Mouse (Mus musculus) thymus, postnatal 14 days (tissue): ENCODE results near the gene Taf1a.
"Not testable (repeated sequence)": the region's sequence is repeated elsewhere in the genome, so short reads cannot be mapped to it uniquely, and the experiment has no call there.

ENCODE experiments used
- DNase-seq: peaks from one replicate; pipeline ENCODE4 v3.0.0; 2021

The Taf1a gene

DNA sequence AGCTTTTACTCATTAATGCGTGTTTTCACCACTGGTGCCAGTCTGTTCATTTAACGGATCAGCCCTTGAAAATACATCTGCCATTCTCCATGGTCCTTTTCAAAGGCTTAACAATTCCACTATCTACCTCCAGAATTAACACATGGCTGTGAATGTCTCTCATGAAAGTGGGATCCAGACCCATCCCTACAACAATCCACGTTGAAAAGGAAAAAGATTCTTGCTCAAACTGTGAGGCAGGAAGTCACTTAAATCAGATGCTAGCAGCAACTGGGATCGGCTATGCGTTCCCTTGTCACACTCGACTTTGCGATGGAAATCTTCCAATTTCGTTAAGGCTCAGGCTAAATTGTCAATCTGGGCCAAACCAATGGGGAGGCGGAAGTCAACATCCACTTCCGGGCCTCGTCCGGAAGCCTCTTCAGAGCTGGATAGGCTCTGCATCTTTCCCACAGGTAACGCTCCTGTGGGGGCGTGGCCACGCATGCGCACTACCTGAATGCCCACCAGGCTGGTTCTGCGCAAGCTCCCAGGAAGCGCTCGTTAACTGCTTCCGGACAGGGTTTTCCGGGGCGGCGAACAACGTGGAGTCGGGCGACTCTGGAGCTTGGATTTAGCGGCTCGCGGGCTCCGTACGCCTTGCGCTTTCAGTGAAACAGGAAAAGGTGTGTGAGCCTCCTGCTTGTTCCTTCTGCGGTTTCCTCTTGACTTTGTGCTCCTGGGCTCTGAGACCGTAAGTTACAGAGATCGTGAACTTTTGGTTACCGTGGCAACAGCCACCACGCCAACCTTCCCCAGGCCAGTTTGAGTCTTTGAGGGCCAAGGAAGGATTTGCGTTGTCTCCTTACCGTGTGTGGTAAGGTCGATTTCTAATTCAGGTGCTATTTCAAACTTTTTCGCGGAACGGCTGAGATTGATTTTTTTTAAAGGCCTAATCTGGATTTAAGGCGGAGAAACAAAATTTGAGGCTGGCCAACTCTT is at the start of gene Taf1a:
TSS of gene Taf1a (plus strand) at position 556 of the 981 bp plus-strand sequence.
- DNase-seq = peak; percentile 94

DNA sequence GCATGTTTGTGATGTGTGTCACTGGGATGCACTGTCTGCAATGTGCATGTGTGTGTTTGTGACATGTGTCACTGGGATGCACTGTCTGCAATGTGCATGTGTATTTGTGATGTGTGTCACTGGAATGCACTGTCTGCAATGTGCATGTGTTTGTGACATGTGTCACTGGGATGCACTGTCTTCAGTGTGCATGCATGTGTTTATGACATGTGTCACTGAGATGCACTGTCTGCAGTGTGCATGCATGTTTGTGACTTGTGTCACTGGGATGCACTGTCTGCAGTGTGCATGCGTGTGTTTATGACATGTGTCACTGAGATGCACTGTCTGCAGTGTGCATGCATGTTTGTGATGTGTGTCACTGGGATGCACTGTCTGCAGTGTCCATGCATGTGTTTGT is 45.9 kb upstream of the Taf1a start:
- not testable (repeated sequence) for DNase-seq

DNA sequence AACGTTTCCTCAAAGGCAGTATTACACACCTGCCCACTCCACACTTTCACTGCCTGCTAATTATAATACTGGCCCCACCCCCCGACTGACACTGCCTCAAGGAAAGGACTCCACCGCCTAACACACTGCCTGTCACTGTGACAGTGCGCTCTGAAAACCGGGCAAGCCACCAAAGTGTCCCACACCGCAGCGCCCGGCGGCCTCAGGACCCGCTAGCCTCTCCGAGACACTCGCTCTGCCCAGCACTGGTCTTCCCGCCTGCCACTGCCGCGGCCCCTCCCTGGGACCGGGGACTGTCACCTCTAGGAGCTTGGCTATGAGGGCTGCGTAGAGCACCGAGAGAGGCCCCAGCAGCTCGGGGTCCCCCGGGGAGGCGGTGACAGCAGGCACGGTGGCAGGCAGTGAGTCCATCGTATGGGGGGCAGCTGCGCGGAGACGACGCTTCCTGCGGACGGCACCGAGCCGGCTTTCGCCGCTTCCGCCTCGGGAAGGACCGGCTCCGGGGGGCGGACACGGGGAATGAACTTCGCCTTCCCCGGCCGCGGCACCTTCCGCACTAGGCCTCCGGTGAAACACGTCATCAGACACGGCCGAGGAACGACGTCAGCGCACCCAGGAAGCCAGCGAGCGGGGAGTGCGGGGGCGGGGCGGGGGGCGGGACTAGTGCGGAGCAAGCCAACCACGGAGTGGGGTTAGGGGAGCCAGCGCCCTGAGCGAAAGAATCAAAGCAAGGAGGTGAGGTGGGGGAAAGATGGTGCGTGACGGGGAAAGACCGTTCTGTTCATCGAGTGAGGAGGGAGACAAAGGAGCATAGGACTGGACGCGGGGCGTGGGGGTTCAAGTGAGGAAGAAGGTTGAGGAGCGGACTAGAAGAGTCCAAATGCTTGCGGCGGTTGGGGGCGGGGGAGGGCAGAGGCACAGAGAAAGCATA is 43.6 kb upstream of the Taf1a start:
- peak; percentile 93 for DNase-seq

DNA sequence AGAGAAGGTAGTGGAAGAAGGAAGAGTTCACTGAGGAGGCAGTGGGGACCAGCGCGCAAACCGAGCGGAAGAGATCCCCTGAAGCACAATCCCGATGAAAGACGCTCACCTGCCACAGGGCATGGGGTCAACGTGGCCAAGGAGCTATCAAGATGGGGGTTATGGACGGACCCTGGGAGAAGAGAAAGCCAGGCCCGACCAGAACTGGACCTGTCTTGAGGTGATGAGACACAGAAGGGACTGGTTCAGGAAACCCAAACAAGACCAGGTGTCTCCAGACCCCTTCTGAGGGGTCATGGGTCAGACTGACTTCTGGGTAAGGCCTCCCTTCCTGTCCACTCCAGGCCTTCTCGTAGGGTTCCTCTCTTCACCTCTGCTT is 43.0 kb upstream of the Taf1a start:
- no peak for DNase-seq

DNA sequence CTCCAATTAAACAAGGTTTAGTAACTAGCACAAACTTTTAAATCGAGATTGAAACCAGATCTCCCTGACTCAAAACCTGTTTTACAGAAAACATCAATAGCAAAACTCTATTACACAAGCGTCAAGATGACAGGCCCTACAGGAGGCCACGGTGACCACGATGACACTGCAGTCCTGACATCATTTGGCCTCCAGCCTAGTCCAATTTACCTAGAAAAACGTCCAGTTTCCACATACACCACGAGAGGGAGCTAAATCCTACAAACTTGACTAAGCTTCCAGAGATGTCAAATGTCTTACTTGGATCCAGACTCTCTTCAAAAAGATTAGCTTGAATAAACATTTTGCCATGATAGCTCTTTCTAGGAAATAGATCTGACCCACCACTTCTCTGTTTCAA is 38.9 kb upstream of the Taf1a start:
- DNase-seq = peak; percentile 57

DNA sequence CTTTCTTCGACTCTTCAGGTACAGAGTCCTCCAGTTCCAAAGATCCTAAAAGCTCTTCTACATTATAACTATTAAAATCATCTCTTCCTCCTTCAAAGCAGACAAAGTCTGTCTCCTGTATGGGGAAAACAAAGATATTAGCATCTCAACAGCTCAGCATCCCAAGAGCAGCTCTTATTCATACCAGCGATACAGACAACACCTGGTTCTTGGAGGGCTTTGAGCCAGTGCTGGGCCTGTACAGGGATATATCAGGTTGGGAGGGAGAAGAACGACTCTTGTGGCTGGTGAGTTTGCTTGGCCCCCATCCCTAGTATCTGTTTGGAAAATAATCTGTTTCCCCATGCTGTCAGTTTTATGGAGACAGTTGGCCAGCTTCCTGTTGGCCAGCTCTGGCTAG is 29.9 kb upstream of the Taf1a start:
- DNase-seq = no peak

DNA sequence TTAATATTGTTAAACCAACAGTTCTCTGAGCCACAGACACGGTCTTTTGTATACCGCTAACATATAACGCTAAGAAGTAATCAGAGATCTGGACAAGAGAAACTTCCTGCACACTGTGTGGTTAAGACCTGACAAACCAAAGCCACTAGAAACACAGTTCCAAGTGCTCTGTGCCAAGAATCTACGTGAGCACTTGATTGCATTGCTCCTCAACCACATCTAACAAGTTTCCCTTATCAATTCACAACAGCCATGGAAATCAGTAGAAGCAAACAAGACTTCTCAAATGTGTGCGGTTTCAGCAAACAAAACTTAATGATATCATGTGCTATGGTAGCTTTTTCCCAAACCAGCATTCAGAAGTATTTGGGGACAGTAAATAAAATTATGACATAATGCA is 26.5 kb upstream of the Taf1a start:
- DNase-seq = no peak

DNA sequence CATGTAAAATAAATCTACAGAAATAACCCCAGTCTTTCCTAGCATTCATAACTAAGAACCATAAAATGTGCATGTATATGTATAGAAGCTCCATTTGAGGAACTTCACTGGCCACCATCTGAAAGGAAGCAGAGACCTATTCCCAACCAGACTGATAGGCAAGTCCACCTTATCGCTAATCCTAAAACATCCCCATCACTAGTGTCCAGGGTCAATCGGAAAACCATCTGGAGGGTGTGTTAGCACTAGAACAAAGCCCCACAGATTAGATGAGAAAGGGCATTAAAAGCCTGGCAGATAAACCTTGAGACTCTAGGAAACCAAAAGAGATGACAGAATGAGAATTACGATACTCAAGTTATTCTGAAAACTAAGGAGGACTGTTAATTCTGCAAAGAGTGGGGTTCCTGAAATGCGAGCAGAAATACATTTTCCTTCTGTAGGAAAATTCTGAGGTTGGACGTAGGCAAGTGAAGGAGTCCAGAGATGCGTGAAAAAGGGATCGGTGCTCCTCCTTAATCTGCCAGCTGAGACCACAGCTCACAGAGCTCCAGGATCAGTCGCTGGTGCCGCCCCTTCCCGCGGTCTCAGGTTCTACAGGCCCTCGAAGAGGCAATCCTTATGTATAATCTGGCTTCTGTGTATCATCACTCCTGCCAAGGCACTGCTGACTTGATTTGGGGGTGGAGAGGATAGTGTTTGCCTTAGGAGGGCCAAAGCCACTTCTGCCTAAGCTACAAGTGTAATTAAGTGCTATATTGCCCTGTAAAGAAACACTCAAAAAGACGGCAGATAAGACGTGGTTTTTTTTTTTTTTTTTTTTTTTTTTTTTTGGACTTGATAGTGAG is 25.8 kb upstream of the Taf1a start:
- DNase-seq = no peak

DNA sequence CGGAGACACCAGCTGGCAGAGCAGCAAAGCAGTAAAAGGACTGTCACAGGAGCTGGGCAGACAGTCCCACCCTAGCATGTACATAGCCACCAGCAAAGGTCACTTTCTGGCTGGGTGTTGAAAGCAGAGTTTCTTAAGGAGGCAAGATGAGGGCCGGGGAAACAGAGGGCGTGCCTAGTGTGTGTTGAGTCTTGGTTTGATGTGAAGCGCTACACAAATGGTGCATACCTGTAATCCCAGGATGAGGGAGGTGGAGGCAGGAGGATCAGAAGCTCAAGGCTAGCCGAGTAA is 25.3 kb upstream of the Taf1a start:
- no peak for DNase-seq

DNA sequence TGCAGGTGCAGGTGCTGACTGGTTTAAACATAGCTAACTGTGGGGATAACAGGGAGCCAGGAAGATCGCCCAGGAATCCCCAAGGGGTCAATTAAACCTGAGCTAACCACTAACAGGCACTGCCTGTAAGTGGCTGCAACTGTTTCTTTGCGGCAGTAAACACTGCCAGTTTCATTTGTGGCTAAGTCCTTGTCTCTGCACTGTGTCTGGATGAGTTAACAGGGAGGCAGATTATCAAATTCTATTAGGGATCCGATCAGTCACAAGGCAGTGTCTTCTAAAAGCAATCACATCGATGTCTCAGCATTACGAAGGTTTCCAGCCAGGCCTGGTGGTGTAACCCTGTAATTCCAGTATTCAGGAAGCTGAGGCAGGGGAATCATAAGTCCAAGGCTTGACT is 22.4 kb upstream of the Taf1a start:
- DNase-seq = no peak

DNA sequence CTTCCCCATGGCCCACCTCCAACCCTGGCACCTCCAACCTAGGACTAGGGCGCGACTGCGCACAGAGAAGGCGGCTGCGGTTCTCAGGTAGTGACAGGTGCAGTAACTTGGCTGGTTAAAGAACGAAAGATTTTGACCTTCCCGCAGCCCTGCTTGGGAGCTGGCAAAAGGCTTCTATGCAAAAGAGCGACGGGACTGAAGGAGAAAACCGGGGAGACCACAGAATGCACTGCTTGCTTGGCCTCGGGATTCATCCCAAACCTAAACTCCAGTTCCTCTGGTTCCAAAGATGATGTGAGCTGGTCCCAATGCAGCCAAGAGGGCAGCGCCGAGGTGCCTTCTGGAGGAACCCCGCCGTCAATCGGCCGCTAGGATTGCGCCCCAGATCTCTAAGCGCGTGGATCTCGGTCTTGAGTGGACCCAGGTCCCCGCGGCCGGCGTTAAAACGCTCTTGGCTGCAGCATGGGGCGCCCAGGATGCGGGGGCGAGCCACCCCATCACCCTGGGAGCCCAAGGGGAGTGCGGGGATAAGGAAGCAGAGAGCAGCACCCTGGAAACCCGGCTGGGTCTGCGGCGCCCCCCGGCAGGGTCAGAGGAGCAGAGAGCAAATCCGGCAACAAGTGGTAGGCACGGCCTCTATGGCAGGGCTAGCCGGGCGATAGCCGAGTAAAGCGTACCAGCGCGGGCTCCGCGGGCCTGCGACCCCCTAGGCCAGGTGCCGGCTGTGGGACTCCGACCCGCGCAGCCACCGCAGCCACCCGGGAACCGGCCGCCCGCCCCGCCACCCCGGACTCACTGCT is 20.0 kb upstream of the Taf1a start:
- DNase-seq = no peak

DNA sequence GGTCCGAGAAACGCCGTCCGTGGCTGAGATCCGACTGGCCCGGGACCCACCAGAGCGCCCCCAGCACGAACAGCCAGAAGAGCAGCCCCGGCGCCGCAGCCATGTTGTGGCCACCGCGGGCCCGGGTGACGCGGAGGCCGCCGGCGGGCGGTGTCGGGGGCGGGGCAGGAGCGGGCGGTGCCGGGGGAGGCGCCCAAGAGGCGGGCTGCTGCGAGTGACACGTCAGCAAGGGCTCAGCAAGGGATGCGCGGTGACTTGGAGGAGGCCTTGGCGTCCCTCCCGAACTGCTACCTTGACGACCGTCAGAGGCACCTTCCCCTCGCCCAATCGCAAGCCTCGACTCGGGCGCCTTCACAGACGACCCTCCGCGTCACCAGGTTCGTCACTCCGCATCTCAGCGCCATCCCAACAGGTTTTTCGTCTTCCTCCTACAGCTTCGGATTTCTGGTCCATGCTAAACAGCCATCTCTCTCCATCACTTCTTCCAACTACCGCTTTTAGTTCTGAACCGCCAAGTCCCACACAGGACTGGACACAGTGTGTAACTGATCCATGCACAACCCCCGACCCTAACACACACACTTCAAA is 19.3 kb upstream of the Taf1a start, which contains the start of gene Mia3:
TSS of gene Mia3 (minus strand) at position 127 of the 588 bp plus-strand sequence.
- peak; percentile 97 for DNase-seq

DNA sequence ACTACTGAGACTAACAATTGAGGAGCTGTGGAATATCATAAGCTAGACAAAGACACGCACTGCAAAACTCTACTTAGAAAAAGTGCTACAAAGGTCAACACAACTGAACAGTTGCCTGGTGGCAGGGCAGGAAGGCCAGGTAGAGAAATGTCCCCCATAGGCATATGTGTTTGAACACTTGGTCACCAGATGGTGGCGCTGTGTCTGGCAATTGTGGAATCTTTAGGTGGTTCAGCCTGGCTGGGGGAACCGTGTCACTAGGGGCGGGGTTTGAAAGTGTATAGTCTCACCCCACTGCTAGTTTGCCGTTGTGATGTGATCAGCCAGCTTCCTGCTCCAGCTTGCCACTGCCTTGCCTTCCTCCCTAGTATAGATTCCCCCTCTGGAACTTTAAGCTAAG is 14.1 kb upstream of the Taf1a start:
- no peak for DNase-seq

DNA sequence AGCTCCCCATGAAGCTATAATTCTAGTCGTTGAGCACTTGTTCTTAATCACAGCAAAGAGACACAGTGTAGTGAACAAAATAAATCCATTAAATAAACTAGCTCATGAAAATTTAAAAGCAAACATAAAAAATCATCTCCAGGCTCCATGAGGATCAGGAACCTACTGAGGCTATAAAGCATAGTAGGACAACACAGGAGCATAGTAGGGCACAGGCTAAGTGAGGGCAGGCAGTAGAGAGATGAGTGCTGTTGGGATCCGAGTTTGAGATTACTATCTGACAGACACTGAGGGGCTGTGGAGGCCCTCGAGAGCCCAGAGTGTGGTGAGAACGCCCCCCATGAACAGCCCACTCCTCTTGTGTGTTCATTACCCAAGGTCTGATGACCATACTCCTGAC is 11.7 kb upstream of the Taf1a start:
- DNase-seq = no peak

DNA sequence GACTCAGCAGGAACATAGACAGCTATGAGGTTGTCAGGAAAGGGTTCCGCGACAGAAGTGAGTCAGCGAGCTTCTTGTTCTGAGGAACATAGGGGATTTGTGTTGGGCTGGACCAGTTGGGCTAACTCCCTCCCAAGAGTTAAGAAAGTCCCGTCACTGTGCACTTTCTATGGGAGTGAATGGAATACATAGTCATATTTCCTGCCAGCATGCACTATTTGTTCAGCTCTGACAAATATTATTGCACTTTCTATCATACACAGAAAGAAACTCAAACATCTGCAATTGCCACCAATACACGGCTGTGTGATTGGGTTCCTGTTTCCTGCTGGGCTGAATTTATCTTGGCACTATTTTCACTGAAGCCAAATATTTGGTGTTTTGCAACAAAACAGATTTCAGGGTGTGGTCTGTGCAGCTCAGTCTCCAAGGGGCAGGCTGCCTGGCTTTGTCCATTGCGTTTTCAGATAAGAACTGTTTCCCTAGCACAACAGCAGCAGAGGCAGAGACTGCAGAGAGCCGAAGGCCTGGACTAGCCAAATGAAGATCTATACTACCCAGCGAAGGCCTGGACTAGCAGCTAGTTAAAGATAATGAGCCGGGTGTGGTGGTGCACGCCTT is 10.3 kb upstream of the Taf1a start:
- no peak for DNase-seq

DNA sequence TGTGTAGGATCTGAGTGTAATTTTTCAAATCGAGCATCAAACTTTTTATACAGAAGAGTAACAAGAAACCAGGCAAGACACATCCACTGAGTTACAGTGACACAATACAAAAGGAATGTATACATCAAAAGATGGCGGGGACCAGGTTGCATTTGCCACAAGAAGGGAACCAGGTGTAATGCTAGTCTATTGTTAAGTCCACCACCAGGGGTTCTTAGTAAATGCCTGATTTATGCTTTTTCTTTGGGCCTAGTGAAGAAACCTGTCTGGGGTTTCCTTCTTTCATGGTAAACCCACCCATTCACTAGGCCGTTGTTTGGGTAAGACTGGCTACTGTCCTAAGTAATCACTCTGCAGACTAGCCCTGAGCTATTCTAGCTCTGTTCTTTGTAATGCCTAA is 9.4 kb upstream of the Taf1a start:
- not testable (repeated sequence) for DNase-seq

DNA sequence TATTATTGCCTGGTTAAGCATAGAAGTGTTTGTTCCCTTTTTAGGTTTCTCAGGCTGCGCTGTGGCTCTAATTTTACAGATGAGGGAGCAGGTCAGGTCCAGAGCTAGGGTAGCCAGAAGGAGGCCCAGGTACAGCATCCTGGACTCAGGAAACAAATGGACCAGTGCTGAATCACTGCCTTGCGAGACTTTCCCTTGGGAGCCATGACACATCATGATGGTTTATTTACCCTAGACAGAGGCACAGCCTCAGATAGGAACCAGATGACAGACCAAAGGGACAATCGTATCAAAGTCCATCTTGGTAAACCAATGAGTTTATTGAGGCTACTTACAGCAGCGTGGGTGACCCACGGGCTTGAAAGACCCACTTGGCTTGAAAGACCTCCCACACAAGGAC is 7.0 kb upstream of the Taf1a start:
- no peak for DNase-seq

DNA sequence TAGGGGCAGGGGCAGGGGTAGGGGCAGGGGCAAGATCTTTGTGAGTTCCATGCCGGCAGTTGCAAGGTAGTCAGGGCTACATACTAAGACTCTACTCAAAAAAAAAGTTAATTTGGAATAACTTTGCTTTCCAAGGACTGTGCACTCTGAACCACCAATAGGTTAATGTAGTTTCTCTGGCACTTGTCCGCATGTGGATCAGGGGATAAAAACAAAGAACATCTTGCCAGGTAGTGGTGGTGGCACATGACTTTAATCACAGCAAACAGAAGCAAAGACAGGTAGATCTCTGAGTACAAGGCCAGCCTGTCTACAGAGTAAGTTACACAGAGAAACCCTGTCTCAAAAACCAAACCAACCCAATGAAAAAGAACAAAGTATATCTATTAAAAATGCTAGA is 6.2 kb upstream of the Taf1a start:
- no peak for DNase-seq

DNA sequence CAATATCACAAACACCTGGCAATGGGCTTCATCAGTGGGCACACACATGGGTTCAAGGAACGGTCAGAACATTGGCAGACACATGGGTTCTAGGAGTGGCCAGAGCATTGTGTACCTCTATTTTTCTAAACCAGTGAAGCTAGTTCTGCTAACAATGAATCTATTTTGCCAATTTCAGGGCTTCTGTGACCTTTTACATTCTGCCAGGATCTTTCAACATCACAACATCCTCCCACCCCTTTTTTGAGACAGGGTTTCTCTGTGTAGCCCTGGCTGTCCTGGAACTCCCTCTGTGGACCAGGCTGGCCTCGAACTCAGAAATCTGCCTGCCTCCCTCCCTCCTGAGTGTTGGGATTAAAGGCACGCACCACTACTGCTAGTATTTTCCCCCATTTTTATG is 1.4 kb upstream of the Taf1a start:
- not testable (repeated sequence) for DNase-seq

DNA sequence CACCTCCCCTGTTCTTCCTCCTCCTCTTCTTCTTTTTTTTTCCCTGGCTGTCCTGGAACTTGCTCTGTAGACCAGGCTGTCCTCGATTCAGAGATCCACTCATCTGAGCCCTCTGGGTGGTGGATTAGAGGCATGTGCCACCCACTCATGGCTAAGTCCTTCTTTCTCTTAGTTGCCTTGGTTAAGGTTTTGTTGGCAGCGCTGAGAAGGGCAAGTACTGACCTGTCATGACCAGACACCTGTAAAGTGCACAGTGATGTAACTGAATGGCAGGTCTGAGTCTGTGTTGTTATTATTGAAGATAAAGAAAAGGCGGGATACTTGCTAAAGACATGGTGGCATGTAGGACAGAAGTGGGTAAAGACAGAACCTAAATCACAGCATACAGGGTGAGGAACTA is 14.6 kb downstream of the Taf1a start:
- no peak for DNase-seq

DNA sequence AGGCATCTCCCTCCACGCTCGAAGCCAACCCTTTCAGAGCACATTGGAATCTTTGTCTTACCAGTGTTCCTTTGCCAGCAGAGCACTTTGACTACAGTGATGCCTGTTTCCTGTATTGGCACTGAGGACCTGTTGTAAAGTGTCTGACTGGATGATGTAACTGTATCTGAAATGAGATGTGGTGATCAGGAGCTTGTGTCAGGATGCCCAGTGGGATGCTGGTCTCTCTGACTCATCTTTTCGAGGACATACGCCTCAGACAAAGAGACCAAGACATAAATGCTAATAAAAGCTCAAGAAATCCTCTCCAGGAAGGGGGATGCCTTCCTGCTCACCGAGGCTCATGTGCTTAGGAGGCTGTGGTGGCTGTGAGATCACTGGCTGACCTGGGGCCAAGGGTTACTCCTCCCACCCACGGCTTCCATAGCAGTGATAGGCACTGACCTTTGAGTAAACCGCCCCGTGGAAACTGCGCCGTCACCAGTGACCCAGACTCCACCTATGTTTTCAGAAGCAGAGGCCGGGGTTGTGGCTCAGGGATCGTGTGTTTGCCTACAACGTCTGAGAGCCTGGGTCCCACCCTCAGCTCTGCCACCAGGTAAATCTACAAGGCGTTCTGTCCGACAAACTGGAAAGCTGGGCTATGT is 25.4 kb downstream of the Taf1a start:
- no peak for DNase-seq
